Comparison of ENCODE assay signal across 33 mouse cellular contexts in the genomic region with DNA sequence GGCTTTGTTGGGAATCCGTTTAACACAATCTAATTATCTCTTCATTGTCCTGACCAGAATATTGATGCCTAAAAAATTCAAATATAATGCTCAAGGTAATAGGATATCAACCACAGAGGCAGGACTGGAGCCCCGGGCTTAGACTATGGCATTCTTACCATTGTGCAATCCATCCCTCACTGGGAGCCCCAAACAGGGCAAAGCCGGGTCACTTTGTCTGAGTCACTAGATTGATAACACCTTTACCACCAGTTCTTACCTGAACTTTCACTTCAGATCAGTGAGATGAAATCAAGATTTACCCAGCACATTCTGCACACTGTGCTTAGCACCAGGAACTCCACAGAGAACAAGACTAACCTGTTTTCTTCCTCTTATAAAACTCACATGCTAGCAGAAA. TPM values are rescaled to one million over a fixed set of nuclear protein-coding genes. Genes with fewer than 3 reads are reported as not detected.
DNase-seq lines count a peak whose midpoint lies in the region; ATAC-seq and TF ChIP-seq lines count a peak whose summit lies in the region.
"Had no signal": no experiment of that assay in that cellular context is flagged by ENCODE, and none has a peak within 500 bp of the region (broad histone marks: within the 10 kb centered on the region; RNA-seq: fewer than 3 reads in every experiment).

No protein-coding gene starts in this region.

- DNase-seq in kidney, postnatal 10 days = no peak
- peak; percentile 22 for DNase-seq in lung, postnatal 36 days
- no peak for DNase-seq in lung, adult 2 months
- DNase-seq in NIH3T3 (ENCODE audit: low read depth) = peak; percentile 37
- DNase-seq in spleen, adult 12 weeks (ENCODE audit: low spot score) = no peak
- no peak for DNase-seq in left cerebral cortex, adult 18-20 months (ENCODE audit: low spot score in 2 of 2)
- DNase-seq: adrenal gland, adult 2 months; cerebellum, adult 2 months; cerebellum, postnatal 14 days; gastrocnemius, adult 2 months; gastrocnemius, postnatal 36 days; heart, adult 18-20 months; heart, postnatal 4 days; kidney, adult 2 months; kidney, postnatal 4 days; layer of hippocampus, postnatal 36 days; retina, postnatal 1 day; right cerebral cortex, postnatal 14 days; thymus, adult 2 months; thymus, postnatal 36 days had no signal

- H3K4me3 ChIP-seq in kidney, embryonic 16.5 days (ENCODE audit: low read length) = no peak overlapping the region
- H3K4me3 ChIP-seq in lung, adult 2 months (replicated peaks; ENCODE audit: extremely low read depth, low read depth, low read length) = no peak overlapping the region
- H3K4me3 ChIP-seq in stomach, embryonic 16.5 days (replicated peaks; ENCODE audit: low read length) = no peak overlapping the region
- H3K4me3 ChIP-seq: forebrain, embryonic 15.5 days; gastrocnemius, adult 2 months; heart, embryonic 12.5 days; limb, embryonic 10.5 days; limb, embryonic 15.5 days; liver, embryonic 15.5 days; lung, embryonic 15.5 days; midbrain, embryonic 10.5 days; midbrain, embryonic 15.5 days; neural tube, embryonic 15.5 days had no signal

- peaks cover 24% of the 10 kb centered on the region for H3K4me1 ChIP-seq in kidney, embryonic 16.5 days (ENCODE audit: insufficient read depth, low read length)
- H3K4me1 ChIP-seq in lung, adult 2 months (ENCODE audit: control insufficient read depth, insufficient read depth, low read length) = 0 out of 2 replicates have a peak, but pooled peaks cover 7% of the 10 kb centered on the region
- peaks cover 9% of the 10 kb centered on the region; the same call in 1 of the 2 replicates for H3K4me1 ChIP-seq in stomach, embryonic 16.5 days (ENCODE audit: control insufficient read depth, insufficient read depth, low read length)
- H3K4me1 ChIP-seq: forebrain, embryonic 15.5 days; midbrain, embryonic 15.5 days; neural tube, embryonic 15.5 days had no signal

- WGBS in kidney, embryonic 16.5 days = 71% methylated on average over 3 of the region's 3 CpGs
- WGBS in lung, adult 2 months = 70% methylated on average over 3 of the region's 3 CpGs
- 52% methylated on average over 3 of the region's 3 CpGs for WGBS in stomach, embryonic 16.5 days

- ATAC-seq in kidney, embryonic 16.5 days (ENCODE audit: low FRiP score, low TSS enrichment) = no peak
- peak; percentile 77 for ATAC-seq in stomach, embryonic 16.5 days (ENCODE audit: insufficient read depth, low FRiP score)
- ATAC-seq: activated CD4-positive, CD25-positive, alpha-beta regulatory T cell, adult 4 months; forebrain, embryonic 15.5 days; midbrain, embryonic 15.5 days had no signal

- H3K9me3 ChIP-seq in kidney, embryonic 16.5 days (ENCODE audit: low read length) = no peaks in the 10 kb centered on the region
- H3K9me3 ChIP-seq in stomach, embryonic 16.5 days (replicated peaks; ENCODE audit: control insufficient read depth, low read length) = no peaks in the 10 kb centered on the region
- H3K9me3 ChIP-seq: forebrain, embryonic 15.5 days; limb, embryonic 10.5 days; limb, embryonic 15.5 days; liver, embryonic 15.5 days; lung, embryonic 15.5 days; midbrain, embryonic 10.5 days; midbrain, embryonic 15.5 days; neural tube, embryonic 15.5 days had no signal

- H3K27me3 ChIP-seq in kidney, embryonic 16.5 days (ENCODE audit: insufficient read depth, low read length) = no peaks in the 10 kb centered on the region
- no peaks in the 10 kb centered on the region for H3K27me3 ChIP-seq in stomach, embryonic 16.5 days (ENCODE audit: control insufficient read depth, insufficient read depth, low read length)
- H3K27me3 ChIP-seq: forebrain, embryonic 15.5 days; heart, embryonic 12.5 days; limb, embryonic 15.5 days; liver, embryonic 15.5 days; lung, embryonic 15.5 days; midbrain, embryonic 15.5 days; neural tube, embryonic 15.5 days had no signal

- no peak overlapping the region for H3K4me2 ChIP-seq in kidney, embryonic 16.5 days (replicated peaks; ENCODE audit: low read depth, low read length)
- H3K4me2 ChIP-seq in stomach, embryonic 16.5 days (ENCODE audit: low read depth, low read length) = no peak overlapping the region
- H3K4me2 ChIP-seq: forebrain, embryonic 15.5 days; heart, embryonic 12.5 days; hindbrain, embryonic 14.5 days; limb, embryonic 15.5 days; liver, embryonic 15.5 days; lung, embryonic 15.5 days; midbrain, embryonic 15.5 days; neural tube, embryonic 15.5 days had no signal

- no peak overlapping the region for H3K9ac ChIP-seq in kidney, embryonic 16.5 days (replicated peaks; ENCODE audit: low read length)
- H3K9ac ChIP-seq in stomach, embryonic 16.5 days (ENCODE audit: low read length) = no peak overlapping the region
- H3K9ac ChIP-seq: forebrain, embryonic 15.5 days; heart, embryonic 12.5 days; hindbrain, embryonic 14.5 days; limb, embryonic 15.5 days; liver, embryonic 15.5 days; lung, embryonic 15.5 days; midbrain, embryonic 15.5 days; neural tube, embryonic 15.5 days had no signal

- no peak for TF ChIP-seq POLR2A in lung, adult 2 months (IDR thresholded peaks at IDR 0.05; ENCODE audit: borderline replicate concordance, extremely low read depth, low read depth, low read length)

- TF ChIP-seq CTCF in lung, adult 2 months (IDR thresholded peaks at IDR 0.05; ENCODE audit: insufficient read depth, low read length) = no peak

- H3K27ac ChIP-seq in kidney, embryonic 16.5 days (ENCODE audit: low read length) = peak overlapping the region; percentile 57
- 0 out of 2 replicates have a peak overlapping the region, but pooled peaks have one; percentile 69 for H3K27ac ChIP-seq in stomach, embryonic 16.5 days (ENCODE audit: low read length)
- H3K27ac ChIP-seq: forebrain, embryonic 15.5 days; gastrocnemius, adult 2 months; hindbrain, embryonic 14.5 days; limb, embryonic 10.5 days; limb, embryonic 15.5 days; liver, embryonic 15.5 days; lung, embryonic 15.5 days; midbrain, embryonic 10.5 days; midbrain, embryonic 15.5 days; neural tube, embryonic 15.5 days had no signal

- no peaks in the 10 kb centered on the region for H3K36me3 ChIP-seq in kidney, embryonic 16.5 days (ENCODE audit: insufficient read depth, low read length)
- no peaks in the 10 kb centered on the region for H3K36me3 ChIP-seq in stomach, embryonic 16.5 days (ENCODE audit: control insufficient read depth, insufficient read depth, low read length)
- H3K36me3 ChIP-seq: forebrain, embryonic 15.5 days; heart, embryonic 12.5 days; limb, embryonic 10.5 days; limb, embryonic 15.5 days; liver, embryonic 15.5 days; lung, embryonic 15.5 days; midbrain, embryonic 10.5 days; midbrain, embryonic 15.5 days; neural tube, embryonic 15.5 days had no signal

RNA-seq across cellular contexts. Expression of gene Nuak1, which starts 43.2 kb away (rescaled TPM):
- polyA plus RNA-seq in kidney, embryonic 16.5 days (2015; fragmentation: Nextera tagmentation; extraction: Ambion mirVana) = 3.2 and 3.6 TPM in 2 replicates
- 19.2 and 24.3 TPM in 2 replicates for polyA plus RNA-seq in lung, adult 2 months (2012; rRNA removed)
- 0.76 and 1.1 TPM in 2 replicates for polyA plus RNA-seq in stomach, embryonic 16.5 days (2015; fragmentation: Nextera tagmentation; extraction: Ambion mirVana)
- total RNA-seq in left cerebral cortex, adult 18-20 months (2021) = 10 to 100 TPM; 87.8 to 89.7 TPM
- polyA plus RNA-seq: activated CD4-positive, CD25-positive, alpha-beta regulatory T cell, adult 4 months had no signal

RNA-seq across cellular contexts. Expression of gene Ckap4, which starts 50.3 kb away (rescaled TPM):
- polyA plus RNA-seq in kidney, embryonic 16.5 days (2015; fragmentation: Nextera tagmentation; extraction: Ambion mirVana) = 40.0 and 72.4 TPM in 2 replicates
- polyA plus RNA-seq in lung, adult 2 months (2012; rRNA removed) = 20.9 and 26.5 TPM in 2 replicates
- 30.8 and 36.0 TPM in 2 replicates for polyA plus RNA-seq in stomach, embryonic 16.5 days (2015; fragmentation: Nextera tagmentation; extraction: Ambion mirVana)
- 10 to 100 TPM; 21.4 to 22.6 TPM for total RNA-seq in left cerebral cortex, adult 18-20 months (2021)

Comparison
In these comparisons a context has a peak if more than half of its experiments do, and no peak if none do; other contexts are left out.
1. DNase-seq: peak in lung, postnatal 36 days (single experiment) and NIH3T3 (single experiment); none in kidney, postnatal 10 days (single experiment), lung, adult 2 months (single experiment), spleen, adult 12 weeks (single experiment) and left cerebral cortex, adult 18-20 months (0 of 2).